Mouse (Mus musculus): ENCODE measurements around the gene Foxs1.

Gene Foxs1

DNA sequence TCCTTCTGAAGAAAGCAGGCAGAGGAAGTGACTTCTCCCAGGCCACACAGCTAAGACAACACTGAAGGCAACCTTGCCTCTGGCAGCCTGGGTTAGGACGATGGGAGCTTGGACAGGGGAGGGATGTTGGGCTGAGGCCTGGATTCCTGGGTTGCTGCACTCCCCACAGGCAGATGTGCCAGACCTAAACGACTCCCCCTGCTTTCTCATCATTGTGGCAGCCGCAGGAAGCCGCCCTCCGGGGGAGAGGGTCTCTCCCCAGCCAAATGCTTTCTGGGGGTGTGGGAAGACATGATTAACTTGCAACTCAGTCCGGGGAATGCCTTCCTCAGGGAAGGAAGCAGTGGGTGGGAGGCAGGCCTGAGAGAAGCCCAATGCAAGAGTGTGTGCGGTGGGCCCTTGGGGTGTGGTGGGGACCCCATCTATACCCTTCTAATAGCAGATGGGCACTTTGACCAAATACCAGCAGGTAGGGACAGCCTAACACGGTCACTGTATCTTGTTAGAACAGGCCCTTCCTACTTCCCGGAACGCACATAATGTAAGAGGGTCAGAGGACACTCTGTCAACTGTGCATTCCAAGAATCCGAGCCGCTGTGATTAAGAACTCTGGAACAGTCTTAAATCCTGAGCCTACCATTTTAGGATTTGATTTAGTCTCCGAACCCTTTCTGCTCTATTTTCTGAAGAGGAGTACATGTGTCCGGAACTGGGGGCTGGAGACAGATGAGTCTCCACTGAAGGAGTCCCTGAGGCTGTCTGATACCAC is 4.6 kb downstream of the Foxs1 start:
- no peak for DNase-seq (ENCODE audit: inconsistent ontology term)

DNA sequence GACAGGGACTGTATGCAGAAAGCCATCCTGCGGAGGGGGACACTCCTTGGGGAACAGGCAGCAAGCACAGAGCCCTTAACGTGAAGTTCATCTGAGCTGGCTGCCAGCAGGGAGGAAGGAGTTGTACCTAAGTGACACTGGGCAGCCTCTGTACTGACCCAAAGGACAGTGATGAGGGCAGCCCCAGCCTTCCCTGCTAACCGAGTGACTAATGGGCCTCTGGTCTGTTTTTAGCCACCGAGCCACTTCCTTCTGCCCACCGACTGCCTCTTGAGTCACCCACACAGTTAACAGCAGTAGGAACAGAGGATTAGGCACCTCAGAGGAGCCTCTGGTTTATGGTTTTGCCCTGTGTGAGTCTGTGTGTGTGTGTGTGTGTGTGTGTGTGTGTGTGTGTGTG is 5.6 kb downstream of the Foxs1 start:
- DNase-seq (ENCODE audit: inconsistent ontology term): no peak

DNA sequence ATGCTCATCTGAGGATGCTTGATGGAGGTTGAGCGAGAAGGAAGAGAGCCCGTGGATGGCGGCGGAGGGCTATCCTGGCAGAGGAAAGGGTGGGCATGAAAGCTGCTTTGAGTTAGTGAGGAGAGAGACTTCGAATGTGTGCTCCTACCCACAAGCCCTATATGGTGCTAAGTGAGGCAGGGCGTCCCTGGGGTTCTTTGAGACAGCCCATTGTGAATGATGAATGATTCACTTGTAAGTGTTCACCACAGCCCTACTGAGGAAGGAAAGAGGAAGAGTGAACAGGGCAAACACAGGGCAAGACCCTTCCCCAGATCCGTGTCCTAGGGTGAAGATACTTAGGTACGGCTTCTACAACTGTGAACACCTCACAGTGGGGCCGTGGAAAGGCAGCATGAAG is 6.1 kb downstream of the Foxs1 start:
- DNase-seq (ENCODE audit: inconsistent ontology term): no peak

DNA sequence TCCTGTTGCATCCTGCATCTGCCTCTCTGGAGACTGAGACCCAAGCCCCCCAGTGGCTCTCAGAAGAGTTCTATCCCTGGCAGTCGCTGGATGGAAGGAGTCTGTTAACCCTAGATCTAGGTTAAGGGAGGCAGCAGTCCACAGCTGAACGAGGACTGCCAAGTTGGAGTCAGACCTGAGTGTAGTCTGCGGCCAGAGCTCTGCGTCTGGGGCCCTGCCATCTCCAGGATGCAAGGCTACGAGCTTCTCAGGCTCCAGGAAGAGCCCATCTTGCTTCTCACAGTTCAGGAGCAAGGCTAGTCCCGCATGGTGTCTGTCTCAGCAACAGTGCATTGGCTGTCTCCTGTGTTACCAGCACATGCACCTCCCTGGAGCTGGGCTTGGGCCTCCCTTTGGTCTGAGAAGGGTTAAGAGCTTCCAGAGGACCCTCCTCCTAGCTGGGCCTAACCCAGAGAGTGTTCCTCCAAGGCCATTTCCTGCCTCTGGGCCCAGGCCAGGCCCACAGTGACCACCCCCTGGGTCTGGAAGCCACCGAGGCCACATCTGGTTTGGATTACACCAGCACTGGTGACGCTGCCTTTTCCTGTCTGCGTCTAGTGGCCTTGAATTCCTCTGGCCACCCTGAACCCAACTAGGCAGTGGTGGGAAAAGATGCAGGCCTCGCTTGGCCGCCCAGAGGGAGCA is 7.7 kb downstream of the Foxs1 start:
- DNase-seq (ENCODE audit: inconsistent ontology term): peak; percentile 64

DNA sequence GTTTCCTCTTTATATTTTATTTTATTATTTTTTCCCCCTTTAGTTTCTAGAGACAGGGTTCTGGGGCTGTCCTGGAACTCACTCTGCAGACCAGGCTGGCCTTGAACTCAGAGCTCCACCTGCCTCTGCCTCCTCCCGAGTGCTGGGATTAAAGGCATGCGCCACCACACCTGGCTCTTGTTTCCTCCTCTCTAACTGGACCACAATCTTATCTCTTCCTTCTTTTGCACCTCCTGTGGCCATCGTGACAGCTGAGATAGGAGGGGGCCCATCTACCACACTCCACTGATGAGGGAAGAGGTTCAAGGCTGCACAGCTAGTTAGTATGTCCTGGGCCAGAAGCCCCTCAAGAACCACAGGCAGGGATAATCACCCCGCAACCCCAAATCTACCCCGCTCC is 8.5 kb downstream of the Foxs1 start:
- no peak for DNase-seq (ENCODE audit: inconsistent ontology term)

DNA sequence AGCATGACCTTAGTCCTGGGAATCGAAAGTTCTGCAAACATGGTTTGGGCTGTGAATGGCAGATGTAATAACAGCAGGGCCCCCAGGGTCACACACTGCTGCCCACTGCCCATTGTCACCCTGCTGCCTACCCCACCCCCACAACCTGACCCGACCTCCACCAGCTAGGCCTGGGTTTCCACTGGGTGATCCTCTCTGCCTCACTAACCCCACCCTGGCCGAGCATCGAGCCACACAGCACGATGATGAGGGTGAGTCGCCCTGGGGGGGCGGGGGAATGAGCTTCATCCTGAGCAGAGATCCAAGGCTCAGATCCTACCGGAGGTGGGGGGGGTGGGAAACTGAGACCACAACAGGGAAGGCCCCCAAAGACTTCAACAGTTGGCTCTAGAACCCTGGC is 8.9 kb downstream of the Foxs1 start:
- no peak for DNase-seq (ENCODE audit: inconsistent ontology term)

DNA sequence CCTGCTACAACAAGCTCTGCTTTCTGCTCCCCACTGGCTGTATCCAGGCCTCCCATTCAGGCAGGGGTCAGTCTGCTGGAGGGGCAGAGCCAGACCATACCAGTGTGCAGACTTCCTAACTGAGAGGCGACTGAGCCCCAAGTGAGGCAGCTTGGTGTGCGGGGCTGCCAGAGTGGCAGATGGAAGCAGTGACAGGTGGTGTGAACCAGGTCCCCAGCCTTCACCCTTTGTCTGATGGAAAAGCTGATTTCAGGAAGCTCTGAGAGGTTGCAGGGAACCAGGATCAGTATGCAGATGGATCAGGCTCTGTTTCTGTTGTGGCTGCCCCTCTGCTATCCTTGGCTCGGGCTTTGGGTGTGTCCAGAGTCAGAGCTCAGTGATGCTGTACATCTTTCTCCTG is 9.4 kb downstream of the Foxs1 start:
- DNase-seq (ENCODE audit: inconsistent ontology term): no peak

- DNase-seq (ENCODE audit: inconsistent ontology term): no peak
These were observed 10.6 kb downstream of the Foxs1 start for GRCm38 (mm10) chr2:152922376-152922775.

DNA sequence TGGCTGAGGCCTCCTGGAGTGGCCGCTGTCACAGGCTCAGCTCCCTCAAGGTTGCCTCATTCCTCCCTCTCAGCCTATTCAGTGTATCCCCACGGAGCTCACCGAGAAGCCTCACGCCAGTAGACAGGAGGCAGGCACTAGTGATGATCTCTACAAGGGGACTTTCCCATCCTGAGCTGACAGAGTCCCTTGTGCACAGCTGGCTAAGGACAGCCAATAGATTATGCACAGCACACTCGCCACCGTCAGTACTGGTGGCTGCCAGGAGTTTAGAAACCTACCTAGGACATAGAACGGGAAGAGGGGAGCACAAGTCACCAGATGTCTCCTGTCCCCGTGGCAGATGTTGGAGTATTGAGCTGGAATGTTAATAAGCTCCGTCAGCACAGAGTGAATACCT is 15.3 kb downstream of the Foxs1 start:
- DNase-seq (ENCODE audit: inconsistent ontology term): no peak

GRCm38 (mm10) chr2:152916111-152916510 is 16.9 kb downstream of the Foxs1 start:
- DNase-seq (ENCODE audit: inconsistent ontology term): no peak

GRCm38 (mm10) chr2:152915453-152915852 is 17.6 kb downstream of the Foxs1 start:
- DNase-seq (ENCODE audit: inconsistent ontology term): no peak

DNA sequence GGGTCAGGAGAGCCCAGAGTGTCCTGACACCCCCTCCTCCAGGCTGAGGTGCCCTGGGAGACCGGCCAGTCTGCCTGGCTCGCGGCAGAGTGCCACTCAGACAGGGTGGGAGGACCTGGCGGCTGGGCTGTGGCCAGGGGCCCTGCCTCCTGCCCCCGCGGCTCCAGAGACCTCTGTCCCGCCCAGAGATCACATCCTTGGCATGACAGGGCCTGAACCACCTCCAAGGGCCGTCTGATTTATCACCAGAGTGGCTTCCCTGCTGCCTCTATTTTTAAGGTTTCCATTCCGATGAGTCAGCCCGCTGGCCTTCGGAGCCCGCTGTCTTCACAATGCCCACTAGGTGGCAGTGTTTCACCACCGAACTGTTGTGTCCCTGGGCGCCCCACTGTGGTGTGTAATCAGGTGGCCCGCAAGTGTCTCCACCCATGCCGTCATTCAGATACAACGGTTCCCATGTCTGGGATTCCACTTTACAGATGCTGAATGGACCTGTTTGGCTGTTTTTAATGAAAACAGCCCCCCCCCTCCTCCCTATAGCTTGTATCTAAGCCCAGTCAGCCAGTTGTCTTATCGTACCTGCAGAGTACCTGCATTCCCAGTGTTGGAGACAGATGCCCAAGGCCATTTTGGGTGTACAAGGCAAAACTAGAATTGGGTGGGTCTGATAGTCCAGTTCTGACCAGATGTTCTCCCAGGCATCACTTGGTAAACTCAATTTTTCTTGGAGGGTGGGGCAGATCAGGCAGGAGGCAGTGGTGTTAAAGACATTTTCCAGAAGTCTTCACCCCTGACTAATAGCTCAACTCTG is 18.5 kb downstream of the Foxs1 start:
- DNase-seq (ENCODE audit: inconsistent ontology term): peak; percentile 89

DNA sequence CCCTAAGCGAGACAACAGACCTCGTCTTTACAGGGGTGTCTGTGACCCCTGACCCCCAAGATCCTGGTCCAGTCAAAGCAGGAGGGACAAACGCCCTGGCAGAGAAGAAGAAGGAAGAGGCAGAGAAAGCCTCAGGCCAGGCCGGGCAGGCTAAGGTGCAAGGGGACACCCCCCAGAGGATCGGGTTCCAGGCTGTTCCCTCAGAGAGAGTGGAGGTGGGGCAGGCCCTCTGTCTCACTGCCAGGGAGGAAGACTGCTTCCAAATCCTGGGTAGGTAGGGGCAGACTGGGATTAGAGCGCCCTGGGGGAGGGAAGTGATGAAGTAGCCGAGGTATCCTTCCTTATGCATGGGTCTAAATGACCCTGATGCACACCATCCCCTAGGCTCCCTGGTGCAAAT is 19.5 kb downstream of the Foxs1 start:
- no peak for DNase-seq (ENCODE audit: inconsistent ontology term)

DNA sequence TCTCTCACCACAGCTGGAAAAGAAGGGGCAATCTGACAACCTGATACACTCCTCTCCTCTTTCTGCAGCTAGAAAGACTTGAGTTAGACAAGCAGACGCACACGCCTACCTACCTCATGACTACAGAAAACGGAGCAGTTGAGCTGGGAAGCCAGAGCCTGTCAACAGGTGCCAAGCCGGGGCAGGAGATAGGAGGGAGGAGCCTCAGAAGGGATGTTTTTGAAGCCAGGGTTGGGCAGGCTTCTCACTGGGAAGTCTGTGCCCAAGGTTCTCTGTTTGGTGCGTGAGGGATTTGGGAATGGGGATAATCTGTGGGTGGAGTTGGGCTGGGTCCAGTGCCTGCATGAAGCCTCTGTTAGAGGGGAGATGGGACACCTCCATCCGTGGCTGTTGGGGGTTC is 21.6 kb downstream of the Foxs1 start:
- DNase-seq (ENCODE audit: inconsistent ontology term): no peak

DNA sequence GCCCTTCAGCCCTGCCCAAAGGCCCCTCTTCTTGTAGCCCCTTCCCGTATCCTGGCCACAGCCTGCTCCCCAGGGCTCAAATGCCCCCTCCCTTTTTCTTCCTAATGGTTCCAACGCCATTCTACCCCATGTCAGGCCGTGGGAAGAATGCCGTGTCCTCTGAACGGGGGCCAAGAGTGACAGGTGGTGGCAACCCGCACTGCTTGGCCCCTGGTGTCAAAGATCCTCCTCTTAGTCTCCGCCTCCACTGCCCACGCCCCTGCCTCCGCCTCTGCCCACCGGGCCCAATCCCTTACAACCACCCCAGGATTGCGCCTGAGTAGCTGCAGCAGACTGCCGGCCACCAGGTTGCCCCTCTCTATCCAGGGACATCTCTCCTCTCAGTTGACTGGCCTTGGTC is 22.0 kb downstream of the Foxs1 start, which contains the start of gene Mylk2:
Gene Mylk2 (plus strand): TSS at position 322 of the 400 bp plus-strand sequence.
- no peak for DNase-seq (ENCODE audit: inconsistent ontology term)

- no peak for DNase-seq (ENCODE audit: inconsistent ontology term)
These were observed 23.2 kb downstream of the Foxs1 start for GRCm38 (mm10) chr2:152909848-152910247.

DNA sequence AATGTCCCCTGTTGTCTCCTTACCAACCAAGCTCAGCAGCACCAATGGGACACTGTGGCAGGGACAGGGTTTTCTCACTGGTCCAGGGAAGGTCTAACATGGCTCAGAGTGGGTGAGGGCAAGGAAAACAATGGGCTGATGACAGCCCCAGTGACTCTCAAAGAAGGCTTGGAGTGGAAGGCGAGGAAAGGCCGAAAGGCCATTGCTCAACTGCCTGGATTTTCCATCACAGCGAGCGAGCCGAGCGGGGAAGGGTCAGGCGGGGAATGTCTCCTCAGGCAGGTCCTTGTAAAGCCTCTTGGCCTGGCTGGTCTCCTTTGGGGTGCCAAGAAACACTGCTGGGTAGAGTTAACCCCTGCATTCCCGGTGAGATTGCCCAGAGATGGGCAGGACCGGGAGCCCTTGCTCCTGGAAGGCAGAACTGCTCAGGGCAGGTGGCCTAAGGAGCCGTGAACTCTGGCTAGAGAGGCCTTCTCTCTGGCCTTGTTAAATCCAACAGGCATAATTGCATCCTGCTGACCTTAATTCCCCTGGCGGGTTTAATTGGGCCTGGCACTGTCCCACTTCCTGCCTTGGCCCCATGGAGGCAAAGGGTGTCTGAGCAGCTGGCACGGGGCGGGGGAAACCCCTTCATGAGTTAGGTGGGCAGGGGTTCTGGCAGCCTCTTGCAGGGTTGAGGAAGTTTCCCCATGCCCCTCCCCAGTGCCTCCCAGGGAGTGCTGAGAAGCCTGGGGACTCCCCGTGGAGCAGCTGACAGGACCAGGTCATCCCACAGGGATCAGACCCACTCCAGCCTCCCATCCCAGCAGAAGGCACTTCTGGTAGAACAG is 25.7 kb downstream of the Foxs1 start:
- peak; percentile 91 for DNase-seq (ENCODE audit: inconsistent ontology term)

DNA sequence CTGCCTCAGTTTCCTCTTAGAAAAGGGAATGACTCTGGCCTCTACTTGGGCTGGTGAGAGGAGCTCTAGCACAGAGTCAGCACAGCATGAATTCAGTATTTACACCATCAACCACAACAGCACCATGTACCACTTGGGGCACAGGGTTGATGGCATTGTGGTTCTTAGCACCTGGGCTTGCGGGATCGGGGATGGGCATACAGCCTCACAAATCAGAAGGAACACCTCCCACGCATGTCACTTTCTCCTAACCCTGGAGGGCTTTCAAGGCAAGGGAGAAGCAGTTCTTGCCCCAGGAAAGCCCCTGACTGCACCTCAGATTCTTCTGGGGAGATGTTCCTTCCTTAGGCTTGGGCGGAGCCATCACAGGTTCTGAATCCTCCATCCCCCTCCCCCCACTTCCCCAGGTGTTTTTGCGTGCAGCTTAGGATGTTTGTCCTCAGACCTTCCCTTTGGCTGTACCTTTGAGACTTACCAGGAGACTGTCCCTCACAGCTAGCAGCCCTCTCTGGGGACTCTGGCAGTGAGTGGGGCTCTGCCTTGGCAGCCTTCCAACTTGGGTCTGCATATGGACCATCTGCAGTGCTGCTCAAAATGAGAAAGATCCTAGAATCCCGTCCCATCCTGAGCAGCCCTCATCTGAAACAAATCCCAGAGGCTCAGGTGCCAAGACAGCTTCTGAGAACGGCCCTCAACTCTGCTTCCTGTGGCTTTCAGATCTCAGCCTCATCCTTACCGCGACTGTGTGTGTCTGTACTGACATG is 26.6 kb downstream of the Foxs1 start:
- DNase-seq (ENCODE audit: inconsistent ontology term): no peak

GRCm38 (mm10) chr2:152905036-152905829 is 27.8 kb downstream of the Foxs1 start:
- no peak for DNase-seq (ENCODE audit: inconsistent ontology term)

- peak; percentile 46 for DNase-seq (ENCODE audit: inconsistent ontology term)
These were observed 28.8 kb downstream of the Foxs1 start for GRCm38 (mm10) chr2:152904127-152904643.

Data from Muller cell, postnatal 12 days (primary cell).